Mouse (Mus musculus) CD8-positive naive resting alpha-beta T cell, adult 2 months (primary cell): ENCODE measurements around the gene Blcap.

Source experiments
- DNase-seq, 2 experiments: peaks; one replicate each; pipeline ENCODE4 v3.0.0; 2022; ENCODE audit warnings: low read depth in 2 of 2, low spot score in 2 of 2

Gene Blcap

DNA sequence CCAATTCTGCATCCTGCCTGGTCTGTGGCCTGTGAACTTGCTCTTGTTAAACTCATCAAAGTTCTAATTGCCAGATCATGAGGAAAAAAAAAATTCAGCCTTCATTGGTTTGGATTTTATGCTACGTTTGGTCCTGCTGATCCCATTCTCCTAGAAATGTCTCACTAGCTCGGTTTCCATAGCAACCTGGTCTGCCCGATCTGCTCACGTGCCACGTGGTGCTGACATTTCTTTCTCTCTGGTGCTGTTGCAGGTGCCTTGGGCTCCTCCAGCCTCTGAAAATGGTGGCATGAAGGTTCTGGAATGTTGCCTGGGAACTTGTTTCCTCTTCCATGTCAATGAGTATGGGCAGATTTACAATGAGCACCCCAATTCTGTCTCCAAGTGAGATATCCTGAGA, 50.6 kb downstream of the Blcap start:
- no peak for DNase-seq

DNA sequence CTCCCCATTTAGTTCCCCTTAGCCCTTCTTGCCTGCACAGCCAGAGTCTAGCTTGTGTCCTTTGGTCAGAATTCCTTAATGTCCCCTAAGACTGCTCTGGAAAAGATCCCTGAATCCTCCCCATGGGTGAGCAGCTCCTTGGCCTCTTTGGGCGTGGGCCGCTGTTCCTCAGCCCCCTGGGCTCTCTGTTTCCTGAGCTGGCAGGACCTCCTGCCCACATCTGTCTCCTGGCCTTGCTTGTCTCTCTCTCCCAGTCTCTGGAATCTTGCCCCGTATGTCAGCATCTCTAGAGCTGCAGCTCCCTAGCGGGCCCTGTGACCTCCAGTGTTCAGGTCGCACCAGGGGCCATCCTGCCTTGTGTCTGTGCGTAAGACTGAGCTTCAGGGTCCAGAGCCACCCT, 51.6 kb downstream of the Blcap start:
- no peak for DNase-seq

DNA sequence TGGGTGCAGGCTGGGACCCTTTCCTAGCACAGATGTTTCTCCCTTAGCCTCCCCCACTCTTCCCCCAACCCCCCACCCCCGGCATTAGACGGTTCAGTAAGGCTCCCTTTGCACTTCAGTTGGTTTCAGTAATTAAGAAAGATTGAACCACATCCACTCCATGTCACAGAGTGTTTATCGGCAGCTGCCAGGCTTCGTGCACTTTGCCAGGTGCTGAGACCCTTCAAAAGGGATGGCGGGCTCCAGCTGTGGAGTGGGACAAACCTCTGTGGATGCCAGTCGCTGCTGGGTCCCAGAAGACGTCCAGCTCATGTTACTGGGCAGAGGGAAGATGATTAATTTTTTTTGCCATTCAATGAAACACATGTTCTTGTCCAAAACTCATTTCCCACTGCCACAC, 52.6 kb downstream of the Blcap start:
- DNase-seq, result no peak

DNA sequence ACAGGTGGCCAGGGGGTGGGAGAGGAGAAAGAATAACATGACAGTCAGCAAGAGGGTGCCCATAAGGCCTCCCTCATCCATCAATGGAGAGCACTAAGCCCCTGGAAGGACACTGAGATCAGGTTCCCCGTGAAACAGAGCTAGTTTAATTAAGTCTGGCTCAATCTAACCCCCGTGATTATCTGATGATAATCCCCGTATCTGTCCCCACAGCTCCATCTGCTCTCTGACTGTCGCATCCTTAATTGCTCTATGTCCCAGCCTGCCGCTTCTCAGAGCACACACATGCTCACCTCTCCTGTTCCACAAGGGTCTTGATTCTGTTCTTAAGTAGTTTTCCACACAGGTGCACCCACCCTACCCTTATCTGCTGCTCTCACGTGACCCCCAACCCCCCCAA, 53.5 kb downstream of the Blcap start:
- DNase-seq, result no peak

DNA sequence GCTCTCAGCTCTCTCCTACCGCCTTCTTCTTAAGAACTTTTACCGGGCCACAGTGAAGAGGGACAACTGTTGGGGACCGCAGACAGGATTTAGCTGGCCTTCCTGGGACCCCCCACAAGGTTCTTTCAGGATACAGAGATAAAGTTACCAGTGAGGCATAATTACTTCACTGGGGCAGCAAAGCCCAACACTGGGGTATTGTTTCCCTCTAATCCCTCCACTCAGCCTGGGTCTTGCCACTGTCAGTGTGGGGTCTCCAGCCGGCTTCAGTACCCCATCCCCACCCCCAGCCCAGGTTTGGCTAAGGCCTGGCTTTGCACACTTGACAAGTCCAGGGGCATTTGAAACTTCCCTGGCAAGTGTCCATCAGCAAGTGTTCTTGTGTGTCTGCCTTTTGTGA, 56.7 kb downstream of the Blcap start:
- no peak for DNase-seq

DNA sequence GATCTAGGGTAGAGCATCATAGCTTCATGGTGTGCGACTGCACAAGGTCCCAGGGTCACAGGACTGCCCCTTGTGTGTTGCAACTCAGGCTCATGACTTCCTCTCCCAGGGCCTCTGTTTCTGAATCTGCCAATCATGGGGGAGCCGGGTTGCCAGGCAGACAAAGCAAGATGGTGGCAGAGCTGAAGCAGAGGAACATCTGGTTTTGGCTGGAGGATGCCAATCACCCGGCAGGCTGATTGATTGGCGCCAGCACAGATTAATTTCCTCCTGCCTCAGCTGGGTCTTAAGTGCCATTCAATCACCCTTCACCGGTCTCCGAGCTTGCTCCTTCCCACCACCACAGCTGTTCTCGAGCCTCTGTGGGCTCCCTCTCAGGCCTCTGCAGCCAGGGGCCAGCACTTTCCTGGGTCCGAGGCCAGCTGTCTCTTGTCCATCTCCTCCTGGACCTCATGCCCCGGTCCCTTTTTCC, 57.3 kb downstream of the Blcap start:
- no peak for DNase-seq

DNA sequence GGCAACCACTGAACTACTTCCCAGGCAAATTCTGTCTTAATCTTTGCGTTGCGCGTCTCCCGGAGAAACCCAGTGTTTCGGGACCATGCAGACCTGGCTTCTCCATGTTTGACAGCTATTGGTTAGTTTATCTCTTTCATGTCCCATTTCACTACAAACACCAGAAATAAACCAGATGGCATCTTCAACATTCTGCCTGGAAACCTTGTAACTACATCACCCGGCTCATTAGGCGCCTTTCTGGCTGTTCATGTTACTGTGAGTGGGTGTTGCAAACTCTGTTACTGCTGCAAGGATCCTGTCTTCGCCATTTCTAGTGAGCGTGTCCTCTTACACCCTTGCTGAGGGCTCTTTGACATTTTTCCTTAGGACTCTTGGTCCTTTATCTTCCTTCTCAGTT, 58.2 kb downstream of the Blcap start:
- DNase-seq, result no peak

DNA sequence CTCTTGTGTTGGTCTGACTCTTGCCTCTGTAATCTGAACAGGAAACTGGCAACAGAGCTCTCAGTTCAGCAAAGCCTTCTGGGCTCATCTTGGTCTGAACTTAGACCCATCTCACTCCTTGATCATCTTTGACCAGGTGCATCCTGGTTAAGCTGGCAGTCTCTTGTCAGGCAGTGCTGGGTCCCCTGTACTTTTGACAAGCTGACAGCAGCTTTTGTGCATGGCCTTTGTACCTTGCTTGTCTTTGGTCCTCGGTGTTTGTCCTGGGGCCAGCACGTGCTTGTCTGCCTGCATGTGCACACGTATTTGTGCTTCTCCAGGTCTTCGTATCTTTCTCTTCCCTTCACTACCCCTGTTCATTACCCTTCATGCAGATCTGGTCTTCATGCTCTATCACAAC, 61.0 kb downstream of the Blcap start:
- DNase-seq, result no peak

DNA sequence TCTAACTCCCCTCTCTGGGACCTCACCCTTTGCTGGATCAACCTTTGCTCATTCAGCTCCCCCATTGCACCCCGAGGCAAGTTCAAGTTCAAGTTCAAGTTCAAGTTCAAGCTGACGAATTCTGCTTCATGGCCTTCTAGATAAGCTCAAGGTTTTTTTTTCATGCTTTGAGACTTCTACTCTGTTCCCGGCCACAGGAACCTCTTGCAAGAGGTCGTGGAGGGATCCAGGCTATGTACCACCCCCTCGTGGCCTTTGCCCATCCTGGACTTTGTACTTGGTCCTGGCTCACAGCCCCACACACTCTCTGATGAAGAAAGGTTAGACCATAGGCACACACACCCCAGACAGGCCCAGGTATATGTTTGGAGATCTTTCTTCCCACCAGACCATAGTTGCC, 61.9 kb downstream of the Blcap start:
- DNase-seq, result no peak

DNA sequence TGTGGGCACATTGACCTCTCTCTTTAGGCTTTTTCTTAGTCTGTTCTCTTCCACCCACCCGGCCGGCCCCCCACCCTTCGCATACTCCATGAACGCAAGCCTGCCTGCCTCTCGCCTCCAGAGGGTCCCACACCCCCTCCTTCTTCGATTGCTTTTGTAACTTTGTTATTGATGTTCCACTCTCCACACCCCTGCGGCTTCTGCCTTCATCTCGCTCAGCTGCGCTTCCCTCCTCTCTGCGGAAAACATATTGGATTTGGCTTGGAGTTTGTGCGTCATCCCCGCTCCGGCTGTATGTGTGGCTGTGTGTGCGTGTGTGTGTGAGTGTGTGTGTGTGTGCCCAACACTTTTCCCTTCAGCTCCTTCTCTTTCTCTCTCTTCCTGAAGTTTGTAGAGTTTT, 64.3 kb downstream of the Blcap start:
- DNase-seq, result no peak
